ENCODE assay signal across 7 mouse cellular contexts in the genomic region with DNA sequence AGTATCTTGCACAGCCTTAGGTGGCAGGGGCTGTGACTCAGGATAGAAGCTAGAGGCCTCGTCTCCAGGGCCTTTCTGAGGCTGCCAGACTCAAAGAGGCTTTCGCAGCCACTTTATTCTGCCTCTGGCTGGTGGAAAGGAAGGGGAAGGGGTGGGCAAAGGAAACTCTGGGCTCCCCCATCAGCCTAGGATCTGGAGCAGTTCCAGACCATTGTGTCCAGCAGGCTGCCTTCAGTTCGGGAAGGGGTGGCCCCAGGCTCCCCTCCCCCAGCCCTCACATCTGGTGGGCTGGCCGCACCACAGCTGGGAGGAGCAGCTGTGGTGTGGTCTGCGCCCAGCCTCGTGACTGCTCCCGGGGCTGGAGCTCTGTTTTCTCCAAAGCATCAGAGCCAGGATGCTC. TPM values are rescaled to one million over a fixed set of nuclear protein-coding genes. Genes with fewer than 3 reads are reported as not detected.
DNase-seq lines count a peak whose midpoint lies in the region; ATAC-seq and TF ChIP-seq lines count a peak whose summit lies in the region.

No protein-coding gene starts in this region.

- H3K27ac ChIP-seq in ES-E14 (ENCODE audit: insufficient read depth, low read depth, low read length, poor library complexity, severe bottlenecking) = no peak overlapping the region
- H3K27ac ChIP-seq in heart, embryonic 11.5 days (ENCODE audit: low read depth, low read length) = peak overlapping the region; percentile 75

- 8% methylated on average over 7 of the region's 7 CpGs for WGBS in heart, embryonic 11.5 days (ENCODE audit: insufficient replicate concordance)

- no peak overlapping the region for H3K9ac ChIP-seq in ES-E14 (ENCODE audit: insufficient read depth, low read depth, low read length, poor library complexity, severe bottlenecking)
- no peak overlapping the region for H3K9ac ChIP-seq in heart, embryonic 11.5 days (ENCODE audit: low read depth, low read length)

- no peak for DNase-seq in ES-E14 (ENCODE audit: low read depth, low spot score)
- peak; percentile 57 for DNase-seq in adrenal gland, postnatal 25 days
- peak; percentile 83 to 91 for DNase-seq in kidney, postnatal 25 days
- peak; percentile 61 for DNase-seq in mesoderm, embryonic 11.5 days (ENCODE audit: low read depth, low spot score)
- no peak for DNase-seq in layer of hippocampus, adult 8-10 months (ENCODE audit: low spot score in 2 of 2)

- H3K4me3 ChIP-seq in ES-E14 (ENCODE audit: insufficient read depth in 1 of 2, low read depth in 1 of 2, low read length in 2 of 2, poor library complexity in 1 of 2, severe bottlenecking in 1 of 2) = peak overlapping the region; percentile 9 to 26; a peak in 2 of 4 replicates
- H3K4me3 ChIP-seq in heart, embryonic 11.5 days (ENCODE audit: low read depth, low read length) = no peak overlapping the region

- no peaks in the 10 kb centered on the region for H3K9me3 ChIP-seq in ES-E14 (ENCODE audit: control insufficient read depth, insufficient read depth, low read depth, low read length)
- no peaks in the 10 kb centered on the region for H3K9me3 ChIP-seq in heart, embryonic 11.5 days (replicated peaks; ENCODE audit: control insufficient read depth, low read length)

- 0 out of 2 replicates have a peak overlapping the region, but pooled peaks have one; percentile 27 for H3K4me2 ChIP-seq in heart, embryonic 11.5 days

- H3K27me3 ChIP-seq in heart, embryonic 11.5 days (ENCODE audit: control insufficient read depth, insufficient read depth, low read length) = peaks cover 25% of the 10 kb centered on the region

- in situ Hi-C loops in ES-E14 (cut with MboI; ENCODE audit: low sequenced_read_pairs in 2 of 2, unreplicated experiment in 2 of 2) = no loop called here

- peak; percentile 53 for ATAC-seq in heart, embryonic 11.5 days (replicated peaks; ENCODE audit: insufficient number of reproducible peaks, low FRiP score, low TSS enrichment)
- ATAC-seq in CD4-positive, CD25-positive, alpha-beta regulatory T cell, adult 4 months = no peak

- peaks cover 15% of the 10 kb centered on the region for H3K36me3 ChIP-seq in ES-E14 (ENCODE audit: control insufficient read depth, insufficient read depth, low read length, poor library complexity, severe bottlenecking)
- H3K36me3 ChIP-seq in heart, embryonic 11.5 days (ENCODE audit: control insufficient read depth, insufficient read depth, low read length) = peaks cover 11% of the 10 kb centered on the region

- peaks cover 12 to 26% of the 10 kb centered on the region in 2 experiments for H3K4me1 ChIP-seq in ES-E14 (ENCODE audit: control insufficient read depth in 2 of 2, insufficient read depth in 2 of 2, low read length in 2 of 2, poor library complexity in 1 of 2)
- peaks cover 6% of the 10 kb centered on the region for H3K4me1 ChIP-seq in heart, embryonic 11.5 days (ENCODE audit: control insufficient read depth, insufficient read depth, low read length)

TF ChIP-seq in ES-E14, 5 proteins besides CTCF, POLR2A, EP300 and RAD21:
- TF ChIP-seq ZC3H11A (IDR thresholded peaks at IDR 0.05; ENCODE audit: borderline replicate concordance, low read depth, low read length) (no peak), MAFK (IDR thresholded peaks at IDR 0.05; ENCODE audit: insufficient read depth, low read depth, low read length) (no peak), HCFC1 (IDR thresholded peaks at IDR 0.05; ENCODE audit: borderline replicate concordance, insufficient read depth, low read length) (no peak), CHD2 (IDR thresholded peaks at IDR 0.05; ENCODE audit: low read depth, low read length) (no peak), ZNF384 (IDR thresholded peaks at IDR 0.05; ENCODE audit: low read depth, low read length) (no peak)

RNA-seq across cellular contexts. Expression of gene Grasp, which starts 4.0 kb away (rescaled TPM):
- 10.8 and 12.9 TPM in 2 replicates for total RNA-seq in ES-E14 (2012; rRNA removed)
- total RNA-seq in adrenal gland, postnatal 25 days (2021) = 9.8 and 16.3 TPM in 2 replicates
- 4.1 TPM in 2 replicates for polyA plus RNA-seq in heart, embryonic 11.5 days (2014; fragmentation: Nextera tagmentation; extraction: Ambion mirVana)
- under 1 TPM in 1 of 2 experiments, not detected in 1; 0.47 TPM for polyA plus RNA-seq in CD4-positive, CD25-positive, alpha-beta regulatory T cell, adult 4 months (2017; shearing (Covaris generic))
- total RNA-seq in layer of hippocampus, adult 8-10 months (2022) = 10 to 100 TPM; 57.6 to 64.4 (median 61.9) TPM

RNA-seq across cellular contexts. Expression of gene Nr4a1, which starts 26.1 kb away (rescaled TPM):
- 8.5 and 12.1 TPM in 2 replicates for total RNA-seq in ES-E14 (2012; rRNA removed)
- 98.7 and 131 TPM in 2 replicates for total RNA-seq in adrenal gland, postnatal 25 days (2021)
- 7.5 and 8.1 TPM in 2 replicates for polyA plus RNA-seq in heart, embryonic 11.5 days (2014; fragmentation: Nextera tagmentation; extraction: Ambion mirVana)
- 100 to 1,000 TPM in 1 of 2 experiments, 10 to 100 TPM in 1; 57.3 to 120 TPM for polyA plus RNA-seq in CD4-positive, CD25-positive, alpha-beta regulatory T cell, adult 4 months (2017; shearing (Covaris generic))
- 10 to 100 TPM; 50.3 to 89.6 (median 71.5) TPM for total RNA-seq in layer of hippocampus, adult 8-10 months (2022)

RNA-seq across cellular contexts. Expression of gene Acvr1b, which starts 54.1 kb away (rescaled TPM):
- total RNA-seq in ES-E14 (2012; rRNA removed) = 26.4 and 43.4 TPM in 2 replicates
- 9.0 and 11.2 TPM in 2 replicates for total RNA-seq in adrenal gland, postnatal 25 days (2021)
- polyA plus RNA-seq in heart, embryonic 11.5 days (2014; fragmentation: Nextera tagmentation; extraction: Ambion mirVana) = 8.0 and 8.9 TPM in 2 replicates
- 1 to 10 TPM; 4.0 to 5.4 TPM for polyA plus RNA-seq in CD4-positive, CD25-positive, alpha-beta regulatory T cell, adult 4 months (2017; shearing (Covaris generic))
- total RNA-seq in layer of hippocampus, adult 8-10 months (2022) = 10 to 100 TPM; 81.2 to 96.0 (median 85.4) TPM

RNA-seq across cellular contexts. Expression of gene Atg101, which starts 56.1 kb away (rescaled TPM):
- 116 and 119 TPM in 2 replicates for total RNA-seq in ES-E14 (2012; rRNA removed)
- total RNA-seq in adrenal gland, postnatal 25 days (2021) = 40.6 and 44.5 TPM in 2 replicates
- 49.4 and 50.1 TPM in 2 replicates for polyA plus RNA-seq in heart, embryonic 11.5 days (2014; fragmentation: Nextera tagmentation; extraction: Ambion mirVana)
- polyA plus RNA-seq in CD4-positive, CD25-positive, alpha-beta regulatory T cell, adult 4 months (2017; shearing (Covaris generic)) = 10 to 100 TPM; 67.8 to 79.0 TPM
- total RNA-seq in layer of hippocampus, adult 8-10 months (2022) = 10 to 100 TPM; 43.4 to 48.1 (median 46.1) TPM

Comparison
In these comparisons a context has a peak if more than half of its experiments do, and no peak if none do; other contexts are left out.
1. DNase-seq: peak in adrenal gland, postnatal 25 days (single experiment), kidney, postnatal 25 days (2 of 2) and mesoderm, embryonic 11.5 days (single experiment); none in ES-E14 (single experiment) and layer of hippocampus, adult 8-10 months (0 of 2).